Mouse (Mus musculus): ENCODE results near the gene Xylt1.

Xylt1 gene

DNA sequence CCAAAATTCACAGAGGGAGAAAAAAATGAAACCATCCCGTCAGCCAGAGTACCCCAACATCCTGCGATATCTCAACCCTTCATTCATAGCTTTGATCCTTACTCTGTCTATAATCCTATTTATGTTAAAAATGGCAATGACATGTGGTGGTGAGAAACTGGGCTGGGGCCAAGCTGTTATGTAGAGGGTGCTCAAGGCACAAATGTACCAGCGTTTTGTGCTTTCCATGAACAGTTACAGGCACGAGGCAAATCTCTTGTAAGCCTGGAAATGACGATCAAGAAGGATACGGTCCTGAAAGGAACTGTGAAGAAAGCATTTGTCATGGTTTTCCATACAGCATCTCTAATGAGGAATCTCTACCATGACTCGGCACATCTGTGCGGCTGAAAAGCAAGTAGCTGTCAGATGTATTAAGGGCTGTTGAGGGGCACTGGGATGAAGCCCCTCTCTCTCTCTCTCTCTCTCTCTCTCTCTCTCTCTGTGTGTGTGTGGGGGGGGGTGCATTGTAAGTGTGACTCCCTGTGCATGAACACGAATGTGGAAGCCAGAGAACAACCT is 183.2 kb downstream of the Xylt1 start:
- DNase-seq (ENCODE audit: low spot score in 2 of 2): no peak

DNA sequence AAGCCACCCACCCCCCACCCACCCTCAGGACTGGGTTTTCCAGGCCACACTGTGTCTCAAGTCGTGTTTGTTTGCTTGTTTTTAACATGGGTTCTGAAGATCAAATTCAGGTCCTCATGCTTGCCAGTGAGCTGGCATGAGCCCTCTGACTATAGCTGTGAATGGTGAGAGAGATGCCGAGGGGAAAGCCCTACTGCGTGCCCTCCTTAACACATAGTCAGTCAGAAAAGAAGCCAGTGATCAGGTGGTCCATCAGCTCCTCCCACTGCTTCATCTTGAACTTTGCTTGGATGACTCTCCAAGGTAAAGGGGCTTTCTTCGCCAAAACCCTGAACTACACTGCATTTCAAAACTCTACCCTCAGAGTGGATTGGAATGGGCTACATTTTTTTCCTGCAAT is 183.8 kb downstream of the Xylt1 start:
- DNase-seq (ENCODE audit: low spot score in 2 of 2): no peak

DNA sequence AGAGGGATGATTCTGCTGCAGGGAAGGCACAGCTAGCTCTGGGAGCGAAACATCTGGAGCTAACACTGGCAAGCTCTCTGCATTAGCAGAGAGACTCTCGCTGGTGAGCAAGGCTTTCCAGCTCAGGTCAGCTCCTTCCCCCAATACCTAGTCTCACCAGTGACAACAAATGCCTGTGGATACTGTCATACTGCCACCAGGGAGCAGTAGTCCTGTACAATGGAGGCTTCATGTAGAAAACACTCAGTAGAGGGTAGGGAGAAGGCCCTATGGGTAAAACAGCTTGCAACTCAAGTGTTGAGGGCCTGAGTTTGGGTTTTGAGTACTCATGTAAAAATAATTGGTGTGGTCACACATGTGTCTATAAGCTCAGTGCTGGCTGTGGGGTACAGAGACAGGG is 185.3 kb downstream of the Xylt1 start:
- DNase-seq (ENCODE audit: low spot score in 2 of 2): peak in 1 of 2 experiments; percentile 29

DNA sequence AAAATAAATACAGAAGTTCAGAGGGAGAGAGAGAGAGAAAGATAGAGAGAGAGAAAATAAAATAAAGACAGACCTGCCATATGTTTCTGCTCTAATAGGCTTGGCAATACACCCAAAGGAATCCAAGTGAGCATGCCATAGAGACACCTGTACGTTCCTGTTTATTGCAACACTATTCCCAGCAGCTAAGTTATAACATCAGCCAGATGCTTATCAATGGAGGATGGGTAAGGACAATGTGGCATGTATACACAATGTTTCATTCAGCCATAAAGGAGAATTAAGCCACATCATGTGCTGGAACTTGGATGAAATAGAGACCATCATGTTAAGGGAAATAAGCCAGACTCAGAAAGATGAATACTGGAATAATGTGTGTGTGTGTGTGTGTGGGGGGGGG is 186.1 kb downstream of the Xylt1 start:
- DNase-seq (ENCODE audit: low spot score in 2 of 2): no peak

DNA sequence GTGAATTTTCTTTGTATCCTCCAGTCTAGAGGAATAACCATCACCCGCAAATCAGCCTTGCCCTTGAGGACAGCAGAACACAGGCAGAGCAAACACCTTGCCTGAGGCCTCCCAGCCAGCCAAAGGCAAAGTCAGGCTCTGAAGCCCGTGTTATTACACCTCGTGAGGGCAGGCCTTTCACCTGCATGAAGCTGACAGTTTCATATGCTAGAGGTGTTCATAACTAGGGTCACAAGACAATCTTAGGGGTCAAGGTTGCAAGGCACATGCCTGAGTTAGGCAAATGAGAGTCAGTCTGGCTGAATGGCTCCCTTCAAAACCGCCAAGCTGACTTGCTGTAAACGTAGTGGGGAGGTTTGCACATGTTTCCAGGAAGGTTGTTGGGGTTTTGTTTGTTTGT is 186.5 kb downstream of the Xylt1 start:
- DNase-seq (ENCODE audit: low spot score in 2 of 2): no peak

DNA sequence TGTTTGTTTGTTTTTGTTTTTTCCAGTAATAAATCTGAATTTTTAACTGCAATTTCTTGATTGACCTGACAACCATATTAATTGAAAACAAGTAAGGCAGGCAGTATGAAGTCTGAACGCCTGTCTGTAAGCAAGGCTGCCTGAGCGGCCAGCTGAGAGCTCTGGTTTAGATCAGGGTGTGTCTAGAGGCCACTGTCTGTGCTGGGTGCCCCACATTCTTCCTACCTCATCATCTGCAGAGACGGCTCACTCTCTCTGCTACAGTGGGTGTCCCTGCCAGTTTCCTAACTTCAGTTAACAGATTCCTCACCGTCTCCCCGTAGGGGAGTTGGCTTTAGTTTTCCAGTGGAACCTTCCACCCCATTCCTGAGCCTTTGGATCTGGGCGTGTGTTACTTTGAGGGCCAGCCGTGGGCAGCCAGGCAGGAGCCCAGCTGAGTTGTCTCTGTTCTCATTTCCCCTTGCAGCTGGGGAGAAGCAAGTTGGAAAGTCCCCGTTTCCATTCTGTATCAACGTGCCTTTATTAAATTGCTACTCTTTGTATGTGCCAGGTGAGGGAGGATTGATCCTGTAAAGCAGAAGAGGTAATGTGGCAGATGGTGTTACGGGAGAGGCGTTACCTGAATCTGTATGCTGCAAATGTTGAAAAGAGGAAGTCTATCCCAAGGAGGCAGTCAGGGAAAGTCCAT is 187.0 kb downstream of the Xylt1 start:
- peak in 1 of 2 experiments; percentile 24 for DNase-seq (ENCODE audit: low spot score in 2 of 2)

DNA sequence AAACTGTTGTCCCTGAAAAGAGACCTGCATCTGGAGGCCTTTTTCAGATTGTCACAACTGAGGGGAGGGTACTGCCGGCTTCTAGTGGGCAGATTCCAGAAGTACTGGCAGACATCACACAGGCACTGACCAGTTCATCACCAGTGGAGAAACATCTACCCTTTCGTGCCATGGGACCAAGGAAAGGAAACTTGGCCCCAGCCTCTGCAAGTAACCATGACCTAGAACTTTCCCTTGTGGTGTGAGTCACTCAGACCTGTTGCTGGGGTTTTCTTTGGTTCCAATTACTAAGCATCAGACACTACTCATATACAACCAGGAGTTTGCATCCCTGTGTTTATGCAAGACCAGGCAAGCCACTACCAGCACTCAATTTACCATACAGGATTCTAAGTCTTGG is 190.4 kb downstream of the Xylt1 start:
- no peak for DNase-seq (ENCODE audit: low spot score in 2 of 2)

DNA sequence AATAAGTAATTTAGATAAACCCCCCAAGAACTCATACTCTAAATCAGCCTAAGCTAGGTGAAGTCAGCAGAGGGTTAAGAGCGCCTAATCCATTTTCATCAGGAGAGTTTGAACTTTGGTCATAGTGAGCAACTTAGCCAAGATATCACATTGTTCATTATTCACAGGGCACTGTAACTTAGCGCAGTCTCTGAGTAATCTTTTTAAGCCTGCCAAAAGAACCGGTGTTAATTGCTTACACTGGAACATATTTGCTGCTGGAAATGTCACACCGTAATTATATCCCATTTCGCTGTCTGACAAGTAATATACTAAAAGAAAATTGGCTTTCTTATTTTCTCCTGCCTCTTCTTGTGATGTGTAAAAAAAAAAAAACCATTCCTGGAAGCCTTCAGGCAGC is 190.9 kb downstream of the Xylt1 start:
- DNase-seq (ENCODE audit: low spot score in 2 of 2): no peak

DNA sequence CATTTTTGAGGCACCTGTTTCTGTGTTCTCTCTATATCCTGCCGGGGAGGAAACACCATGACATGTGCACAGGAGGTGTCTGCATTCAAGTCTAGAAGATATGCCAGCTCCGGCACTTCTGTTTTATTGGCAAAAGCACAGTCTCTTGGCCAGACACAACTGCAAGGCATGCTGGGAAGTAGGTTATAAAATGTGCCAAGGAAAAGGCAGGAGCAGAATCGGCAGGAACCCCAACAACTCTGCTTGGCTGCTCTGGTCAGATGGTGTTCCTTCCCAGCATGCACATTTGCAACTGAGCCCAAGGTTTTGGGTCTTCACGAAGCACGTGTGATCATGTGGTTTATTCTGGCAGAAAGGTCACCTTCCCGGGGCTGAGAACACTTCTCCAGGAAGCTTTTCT is 192.4 kb downstream of the Xylt1 start:
- no peak for DNase-seq (ENCODE audit: low spot score in 2 of 2)

DNA sequence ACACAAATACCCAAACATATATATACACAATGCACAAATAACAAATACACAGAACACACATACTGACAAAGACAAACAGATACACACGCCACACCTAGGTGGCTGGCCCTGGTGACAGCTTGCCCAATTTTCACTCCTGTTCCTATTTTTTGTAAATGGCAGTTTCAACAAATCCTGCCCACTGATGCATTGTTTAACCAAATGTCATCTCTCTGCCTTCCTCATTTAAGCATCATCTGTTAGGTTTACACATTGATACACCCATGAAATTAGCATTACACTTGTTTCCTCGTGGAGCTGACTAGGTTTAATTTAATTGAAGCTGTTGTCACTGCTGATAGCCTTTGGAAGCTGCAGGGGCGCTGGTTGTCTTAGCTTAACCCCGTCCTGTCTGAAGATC is 194.6 kb downstream of the Xylt1 start:
- DNase-seq (ENCODE audit: low spot score in 2 of 2): no peak

DNA sequence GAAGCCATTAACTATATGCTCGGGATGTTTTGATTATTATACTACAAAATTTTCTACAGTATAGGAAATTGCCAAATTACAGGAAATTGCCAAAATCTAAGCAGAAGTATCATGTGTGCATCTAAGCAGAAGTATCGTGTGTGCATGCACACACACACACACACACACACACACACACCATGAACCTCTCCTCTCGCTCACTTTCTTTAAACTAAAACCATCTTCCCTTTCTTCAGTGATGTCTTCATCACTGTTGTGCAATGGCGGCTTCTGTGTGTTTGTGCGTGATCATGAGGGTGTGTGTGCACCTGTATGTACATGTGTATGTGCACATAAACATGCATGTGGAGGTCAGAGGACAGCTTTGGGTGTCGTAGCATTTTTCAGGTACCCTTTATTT is 196.3 kb downstream of the Xylt1 start:
- no peak for DNase-seq (ENCODE audit: low spot score in 2 of 2)

DNA sequence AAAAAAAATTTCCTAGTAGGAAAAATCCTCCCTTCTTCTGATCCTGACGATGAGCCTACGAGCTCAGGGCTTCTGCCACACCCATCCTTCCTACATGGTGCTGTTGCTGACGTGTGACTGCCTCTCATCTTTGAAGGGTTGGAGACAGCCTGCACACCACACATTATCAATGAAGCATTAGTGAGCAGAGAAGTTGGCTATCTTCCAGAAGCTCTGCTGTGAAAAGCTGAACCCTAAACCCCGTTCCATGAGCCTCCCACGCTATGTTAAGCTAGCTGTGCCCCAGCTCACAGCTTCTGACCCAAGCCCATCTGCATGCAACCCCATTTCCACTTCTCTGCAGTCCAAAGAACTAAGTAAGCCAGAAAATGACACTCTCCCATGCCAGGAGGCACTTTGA is 204.4 kb downstream of the Xylt1 start:
- no peak for DNase-seq (ENCODE audit: low spot score in 2 of 2)

DNA sequence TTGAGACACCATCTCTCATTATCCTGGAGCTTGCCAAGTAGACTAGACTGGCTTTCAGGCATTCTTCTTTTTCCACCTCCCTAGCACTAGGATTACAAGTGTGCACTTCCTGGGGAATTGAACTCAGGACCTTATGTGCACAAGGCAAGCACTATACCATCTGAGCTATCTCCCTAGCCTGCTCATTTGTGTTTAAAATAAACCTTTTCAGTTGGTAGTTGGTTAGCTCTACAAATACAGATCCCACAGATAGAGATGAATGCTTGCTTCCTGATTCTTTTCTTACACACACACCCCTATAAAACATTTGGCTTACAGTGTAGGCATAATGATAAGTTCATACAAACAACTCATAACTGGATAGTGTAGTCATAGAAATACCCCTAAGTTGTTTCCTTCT is 206.0 kb downstream of the Xylt1 start:
- DNase-seq (ENCODE audit: low spot score in 2 of 2): no peak

DNA sequence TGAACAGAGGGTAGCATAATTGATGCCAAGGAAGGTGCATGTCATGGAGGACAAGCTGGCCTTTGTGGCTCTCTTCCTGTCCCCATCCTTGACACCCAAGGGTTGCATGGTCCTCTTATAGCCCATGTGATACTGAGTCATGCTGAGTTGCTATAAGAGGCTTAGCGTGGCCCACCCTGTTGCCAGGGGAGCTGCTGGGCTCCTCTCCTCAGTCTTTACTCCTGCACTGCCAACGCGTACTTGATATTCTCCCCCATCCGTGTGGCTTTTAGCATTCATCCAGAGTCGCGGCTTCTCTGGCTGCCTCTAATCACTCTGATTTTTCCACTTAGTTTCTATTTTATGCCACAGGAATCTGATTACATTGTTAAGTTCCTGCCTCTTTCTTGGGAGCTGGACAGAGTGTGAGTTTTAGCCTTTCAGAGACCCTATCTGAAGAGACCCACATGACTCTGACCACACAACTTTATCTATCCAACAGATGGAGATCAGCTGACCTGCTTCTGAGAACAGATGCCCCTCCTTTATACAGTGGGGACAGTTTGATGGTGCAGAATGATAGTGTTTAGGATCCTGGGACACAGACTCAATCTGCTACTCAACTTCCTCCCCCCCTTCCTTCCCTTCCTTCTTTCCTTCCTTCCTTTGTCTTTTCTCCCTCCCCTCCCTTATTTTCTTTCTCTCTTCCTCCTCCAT is 206.6 kb downstream of the Xylt1 start:
- no peak for DNase-seq (ENCODE audit: low spot score in 2 of 2)

DNA sequence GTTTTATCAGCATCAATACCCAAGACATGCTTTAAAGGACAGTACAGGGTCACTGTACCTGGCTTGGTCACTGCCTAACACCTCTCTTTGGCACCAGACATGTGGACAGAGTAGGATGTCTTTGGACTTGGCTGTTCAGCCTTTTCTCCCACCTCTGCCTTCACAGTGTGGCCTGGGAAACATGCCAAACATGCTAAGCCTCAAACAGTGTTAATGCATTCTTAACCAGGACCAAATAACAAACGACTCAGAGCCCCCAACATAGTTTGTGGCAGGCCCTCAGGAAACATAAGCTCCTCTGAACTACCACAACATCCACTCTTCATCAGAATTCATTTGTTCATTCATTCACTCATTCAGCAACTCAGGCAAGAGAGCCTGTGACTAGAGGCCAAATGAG is 207.6 kb downstream of the Xylt1 start:
- DNase-seq (ENCODE audit: low spot score in 2 of 2): no peak

DNA sequence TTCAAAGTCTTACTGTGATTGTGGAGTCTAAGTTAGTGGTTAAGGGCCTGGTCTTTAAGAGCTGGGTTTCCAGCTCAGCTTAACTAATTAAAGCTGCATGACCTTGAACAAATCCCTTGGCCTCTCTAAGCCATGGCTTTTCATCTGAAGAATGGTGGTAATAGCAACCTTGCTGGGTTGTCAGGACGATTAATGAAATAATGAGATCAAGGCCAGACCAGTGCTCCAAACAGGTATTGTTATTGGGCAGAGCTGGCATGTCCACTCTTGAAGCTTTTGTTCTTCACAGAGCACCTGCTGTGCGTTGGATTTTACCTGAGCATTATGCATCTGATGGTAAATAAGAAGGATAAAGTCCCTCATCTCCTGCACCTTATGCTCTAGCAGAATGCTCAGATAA is 208.6 kb downstream of the Xylt1 start:
- no peak for DNase-seq (ENCODE audit: low spot score in 2 of 2)

DNA sequence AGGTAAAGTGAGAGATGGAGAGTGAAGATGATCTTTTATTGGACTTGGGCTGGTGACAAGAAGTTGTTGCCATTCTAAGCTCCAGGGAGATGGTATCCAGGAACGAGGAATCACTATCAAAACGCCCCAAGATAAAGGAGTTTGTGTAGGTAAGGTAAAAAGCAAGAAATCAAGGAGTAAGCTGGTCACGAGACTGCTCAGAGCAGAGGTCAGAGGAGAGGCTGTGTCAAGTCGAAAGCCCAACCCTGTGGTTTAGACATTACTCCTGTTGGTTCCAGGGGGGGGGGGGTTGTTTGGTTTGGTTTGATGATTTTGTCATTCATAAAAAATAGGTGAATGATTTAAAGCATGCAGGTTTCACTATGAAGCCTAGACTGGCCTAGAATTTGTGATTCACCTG is 209.0 kb downstream of the Xylt1 start:
- DNase-seq (ENCODE audit: low spot score in 2 of 2): no peak

DNA sequence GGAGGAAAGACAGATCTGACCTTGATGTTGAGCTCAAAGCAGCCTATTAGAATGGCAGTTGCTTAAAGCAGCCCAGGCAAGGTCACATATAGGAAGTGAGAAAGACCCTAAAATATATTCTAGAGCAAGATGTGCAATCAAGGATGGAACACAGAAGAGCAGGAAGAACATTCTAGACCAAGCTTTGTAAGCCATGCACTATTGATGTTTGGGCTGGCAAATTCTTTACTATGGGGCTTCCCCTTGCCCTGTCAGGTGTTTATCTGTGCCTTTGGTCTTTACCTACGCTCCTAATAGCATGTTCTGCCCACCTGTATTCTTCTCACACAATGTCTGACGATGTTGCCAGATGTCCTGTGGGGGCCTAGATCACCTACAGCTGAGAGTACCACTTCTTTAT is 213.4 kb downstream of the Xylt1 start:
- no peak for DNase-seq (ENCODE audit: low spot score in 2 of 2)

DNA sequence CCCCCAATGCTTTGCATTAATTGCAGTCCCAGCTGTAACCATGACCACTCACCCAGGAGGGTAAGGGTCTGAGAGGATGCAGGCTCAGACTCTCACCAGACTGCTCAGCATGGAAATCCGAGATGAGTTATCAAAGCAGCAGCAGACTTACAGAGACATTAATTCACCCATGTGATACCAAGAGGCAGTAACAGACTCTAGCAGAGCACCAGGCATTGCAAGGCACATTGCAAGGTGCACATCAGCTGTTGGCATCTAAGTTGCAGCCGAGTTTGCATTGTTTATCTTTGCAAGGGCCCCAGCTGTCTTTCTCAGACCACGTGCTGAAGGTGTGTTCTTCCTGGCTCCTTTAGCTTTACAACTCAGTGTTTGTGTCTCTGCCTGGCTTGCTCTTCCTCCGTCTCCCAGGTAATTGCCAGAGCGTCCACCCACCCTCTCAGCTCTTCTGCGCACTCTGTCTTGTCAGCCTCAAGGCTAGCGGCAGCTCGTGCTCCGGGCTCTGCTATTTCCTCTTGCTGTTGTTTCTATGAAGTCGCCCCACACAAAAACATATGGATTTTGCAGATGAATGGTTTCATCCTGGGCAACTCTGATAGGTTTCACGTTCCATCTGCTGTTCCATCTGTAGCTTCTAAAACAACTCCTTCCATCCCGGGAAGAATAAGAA is 214.4 kb downstream of the Xylt1 start:
- no peak for DNase-seq (ENCODE audit: low spot score in 2 of 2)

DNA sequence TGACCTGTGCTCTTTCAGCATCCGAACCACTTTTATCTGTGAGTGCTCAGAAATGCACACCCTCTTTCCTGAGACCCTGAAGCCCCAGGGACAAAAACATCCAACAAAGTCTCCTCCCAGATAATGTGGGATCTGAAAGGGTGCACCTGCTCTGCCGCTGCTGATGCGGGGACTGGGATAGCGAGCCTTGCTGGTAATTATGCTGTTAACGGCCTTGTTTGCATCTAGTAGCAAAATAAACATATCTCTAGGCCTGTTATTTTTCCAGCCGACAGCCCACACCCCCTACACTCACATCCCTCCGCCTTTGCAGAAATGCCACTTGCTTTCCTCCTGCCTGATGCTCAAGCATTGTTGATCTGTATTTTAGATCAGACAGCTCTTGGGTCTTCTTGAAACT is 219.7 kb downstream of the Xylt1 start:
- no peak for DNase-seq (ENCODE audit: low spot score in 2 of 2)

DNA sequence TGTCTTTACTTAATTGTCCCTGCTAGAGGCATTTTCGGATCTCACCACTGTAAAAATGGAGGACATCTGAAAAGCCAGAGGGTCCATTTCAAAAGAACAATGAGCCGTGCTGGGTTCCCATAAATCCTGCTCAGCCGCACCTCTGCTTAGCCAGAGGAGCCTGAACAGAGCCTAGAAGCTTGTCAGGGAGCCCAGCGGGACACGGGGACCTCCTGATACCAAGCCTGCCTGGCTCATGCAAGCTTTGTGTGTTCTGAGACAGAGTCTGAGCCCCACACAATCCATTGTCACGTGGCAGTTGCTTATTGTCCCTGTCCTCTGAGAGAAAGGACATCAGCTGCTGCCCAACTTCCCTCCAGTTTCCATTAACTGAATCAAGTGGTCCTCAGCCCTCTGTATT is 229.7 kb downstream of the Xylt1 start:
- no peak for DNase-seq (ENCODE audit: low spot score in 2 of 2)

DNA sequence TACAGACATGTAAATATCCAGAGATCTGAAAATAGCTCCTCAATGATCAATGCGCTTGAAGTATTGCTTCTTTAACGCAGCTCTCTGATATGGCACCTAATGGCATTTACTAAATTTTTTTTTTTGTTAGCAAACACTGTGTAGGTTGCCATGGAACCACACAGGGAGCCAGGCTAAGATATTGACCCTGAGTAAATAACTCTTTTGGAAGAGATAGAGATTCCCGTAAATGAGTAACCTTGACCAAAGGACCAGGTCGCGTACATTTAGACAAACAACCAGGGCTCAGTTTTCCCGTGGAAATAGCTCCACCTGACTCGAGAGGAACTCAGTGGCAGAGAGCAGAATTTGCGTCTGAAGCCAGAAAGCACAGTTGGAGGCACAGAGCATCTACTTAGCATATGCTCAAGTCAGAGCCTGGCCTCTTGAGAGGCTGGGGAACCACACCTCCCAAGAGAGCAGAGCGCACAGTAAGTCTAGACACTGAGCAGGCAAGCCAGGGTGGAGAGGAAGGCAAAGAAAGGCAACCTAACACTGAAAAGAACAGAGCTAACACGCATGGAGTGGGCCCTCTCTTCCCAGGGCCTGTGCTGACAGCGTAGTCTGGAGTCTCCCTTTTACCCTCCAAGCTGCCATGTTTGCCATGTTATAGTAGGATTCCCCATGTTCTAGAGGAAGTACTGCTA is 232.2 kb downstream of the Xylt1 start:
- peak in 1 of 2 experiments; percentile 62 for DNase-seq (ENCODE audit: low spot score in 2 of 2)
